Mouse (Mus musculus): ENCODE data around the gene Ankrd61. TPM values are rescaled to one million over a fixed set of nuclear protein-coding genes. Genes with fewer than 3 reads are reported as not detected.

The Ankrd61 gene
- 0.39 to 1.8 TPM in 2 of 3 replicates, not detected in the other for total RNA-seq (2017)

- no peak for ATAC-seq (replicated peaks; ENCODE audit: insufficient number of reproducible peaks, low FRiP score, low TSS enrichment, poor library complexity, severe bottlenecking)
These were observed at the start of gene Ankrd61 for GRCm38 (mm10) chr5:143897635-143898330. Gene Ankrd61 (minus strand): TSS chr5:143897685.

GRCm38 (mm10) chr5:143943231-143944125 is 46.0 kb upstream of the Ankrd61 start:
- ATAC-seq (replicated peaks; ENCODE audit: insufficient number of reproducible peaks, low FRiP score, low TSS enrichment, poor library complexity, severe bottlenecking): no peak

GRCm38 (mm10) chr5:143941588-143941987 is 44.1 kb upstream of the Ankrd61 start:
- ATAC-seq (replicated peaks; ENCODE audit: insufficient number of reproducible peaks, low FRiP score, low TSS enrichment, poor library complexity, severe bottlenecking): no peak

- no peak for ATAC-seq (replicated peaks; ENCODE audit: insufficient number of reproducible peaks, low FRiP score, low TSS enrichment, poor library complexity, severe bottlenecking)
These were observed 38.7 kb upstream of the Ankrd61 start for GRCm38 (mm10) chr5:143936156-143936555.

GRCm38 (mm10) chr5:143933875-143934274 is 36.4 kb upstream of the Ankrd61 start:
- ATAC-seq (replicated peaks; ENCODE audit: insufficient number of reproducible peaks, low FRiP score, low TSS enrichment, poor library complexity, severe bottlenecking): no peak

GRCm38 (mm10) chr5:143933414-143933813 is 35.9 kb upstream of the Ankrd61 start:
- ATAC-seq (replicated peaks; ENCODE audit: insufficient number of reproducible peaks, low FRiP score, low TSS enrichment, poor library complexity, severe bottlenecking): no peak

GRCm38 (mm10) chr5:143932831-143933230 is 35.3 kb upstream of the Ankrd61 start, which contains the start of gene Rsph10b:
Gene Rsph10b (plus strand): TSS chr5:143933035.
- ATAC-seq (replicated peaks; ENCODE audit: insufficient number of reproducible peaks, low FRiP score, low TSS enrichment, poor library complexity, severe bottlenecking): no peak

- ATAC-seq (replicated peaks; ENCODE audit: insufficient number of reproducible peaks, low FRiP score, low TSS enrichment, poor library complexity, severe bottlenecking): no peak
These were observed 34.5 kb upstream of the Ankrd61 start for GRCm38 (mm10) chr5:143931863-143932580.

GRCm38 (mm10) chr5:143930656-143931055 is 33.2 kb upstream of the Ankrd61 start:
- ATAC-seq (replicated peaks; ENCODE audit: insufficient number of reproducible peaks, low FRiP score, low TSS enrichment, poor library complexity, severe bottlenecking): no peak

GRCm38 (mm10) chr5:143929291-143929690 is 31.8 kb upstream of the Ankrd61 start:
- no peak for ATAC-seq (replicated peaks; ENCODE audit: insufficient number of reproducible peaks, low FRiP score, low TSS enrichment, poor library complexity, severe bottlenecking)

- no peak for ATAC-seq (replicated peaks; ENCODE audit: insufficient number of reproducible peaks, low FRiP score, low TSS enrichment, poor library complexity, severe bottlenecking)
These were observed 30.4 kb upstream of the Ankrd61 start, which contains the start of gene Gm42421 for GRCm38 (mm10) chr5:143927875-143928274. Gene Gm42421 (plus strand): TSS chr5:143928175.

- no peak for ATAC-seq (replicated peaks; ENCODE audit: insufficient number of reproducible peaks, low FRiP score, low TSS enrichment, poor library complexity, severe bottlenecking)
These were observed 27.4 kb upstream of the Ankrd61 start for GRCm38 (mm10) chr5:143924781-143925452.

- no peak for ATAC-seq (replicated peaks; ENCODE audit: insufficient number of reproducible peaks, low FRiP score, low TSS enrichment, poor library complexity, severe bottlenecking)
These were observed 20.6 kb upstream of the Ankrd61 start for GRCm38 (mm10) chr5:143918120-143918519.

GRCm38 (mm10) chr5:143917418-143917817 is 19.9 kb upstream of the Ankrd61 start:
- no peak for ATAC-seq (replicated peaks; ENCODE audit: insufficient number of reproducible peaks, low FRiP score, low TSS enrichment, poor library complexity, severe bottlenecking)

GRCm38 (mm10) chr5:143916221-143916620 is 18.7 kb upstream of the Ankrd61 start:
- ATAC-seq (replicated peaks; ENCODE audit: insufficient number of reproducible peaks, low FRiP score, low TSS enrichment, poor library complexity, severe bottlenecking): no peak

- ATAC-seq (replicated peaks; ENCODE audit: insufficient number of reproducible peaks, low FRiP score, low TSS enrichment, poor library complexity, severe bottlenecking): peak; percentile 100
These were observed 12.2 kb upstream of the Ankrd61 start, which contains the start of the genes Aimp2 and Pms2 for GRCm38 (mm10) chr5:143909417-143910400. Gene Aimp2 (minus strand): TSS chr5:143909847. Gene Pms2 (plus strand): TSS chr5:143909964.

- no peak for ATAC-seq (replicated peaks; ENCODE audit: insufficient number of reproducible peaks, low FRiP score, low TSS enrichment, poor library complexity, severe bottlenecking)
These were observed 11.4 kb upstream of the Ankrd61 start for GRCm38 (mm10) chr5:143908926-143909325.

Measured in monocyte, adult 5-6 weeks (primary cell).